Mouse (Mus musculus) left cerebral cortex, postnatal 4 days (tissue): ENCODE measurements at regions not wholly inside any gene's neighbourhood (a gene's known extent, or its start where the extent isn't known, plus 50 kb on each side); places are given as distances from the start of the nearest gene placed in this dataset.

Source experiments
- DNase-seq: peaks from one replicate; pipeline ENCODE4 v3.0.0-alpha.2; 2022
- intact Hi-C: fragments of 180-260 bp; cut with DNase I; formaldehyde crosslinking; loops from one replicate; pipeline ENCODE4 v1.15.1; 2025

DNA sequence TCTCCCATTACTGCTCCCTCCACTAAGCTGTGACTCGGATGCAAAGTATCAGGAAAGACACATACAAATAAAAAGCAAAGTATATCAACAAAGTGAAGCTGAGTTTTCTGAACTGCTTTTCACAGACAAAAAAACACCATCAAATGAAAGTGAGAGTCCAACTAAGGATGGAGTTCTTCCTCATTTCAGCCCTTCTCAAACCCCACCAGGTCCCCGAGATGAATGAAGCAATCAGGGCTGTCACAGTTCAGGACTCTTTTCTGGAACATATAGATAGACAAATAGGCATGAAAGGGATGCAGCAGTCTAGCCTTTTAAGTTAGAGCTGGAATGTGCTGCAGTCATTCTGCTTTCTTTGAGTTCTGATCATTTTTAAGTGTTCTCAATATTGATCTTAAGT, 142.6 kb downstream of the Fzd1 start:
- intact Hi-C loops, result no loop called here
- no peak for DNase-seq

DNA sequence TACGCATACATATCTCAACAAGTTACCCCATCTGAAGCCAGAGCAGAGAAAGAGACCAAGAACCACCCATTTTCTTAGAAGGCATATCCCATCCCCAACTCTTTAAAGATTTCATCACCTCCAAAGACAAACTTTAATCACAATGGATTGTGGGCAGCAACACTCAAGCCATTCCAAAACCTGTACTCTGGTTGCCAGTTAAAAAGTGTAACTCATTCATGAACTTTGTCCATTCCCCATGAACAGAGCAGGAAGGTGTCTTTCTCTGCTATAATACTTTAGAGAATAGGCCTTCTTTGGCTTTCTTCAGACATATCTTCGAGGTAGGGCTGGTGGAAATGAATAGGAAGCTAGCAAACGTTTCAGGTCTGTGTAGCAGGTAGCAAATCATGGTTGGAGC, 160.4 kb downstream of the Fzd1 start:
- intact Hi-C loops, result no loop called here
- no peak for DNase-seq

DNA sequence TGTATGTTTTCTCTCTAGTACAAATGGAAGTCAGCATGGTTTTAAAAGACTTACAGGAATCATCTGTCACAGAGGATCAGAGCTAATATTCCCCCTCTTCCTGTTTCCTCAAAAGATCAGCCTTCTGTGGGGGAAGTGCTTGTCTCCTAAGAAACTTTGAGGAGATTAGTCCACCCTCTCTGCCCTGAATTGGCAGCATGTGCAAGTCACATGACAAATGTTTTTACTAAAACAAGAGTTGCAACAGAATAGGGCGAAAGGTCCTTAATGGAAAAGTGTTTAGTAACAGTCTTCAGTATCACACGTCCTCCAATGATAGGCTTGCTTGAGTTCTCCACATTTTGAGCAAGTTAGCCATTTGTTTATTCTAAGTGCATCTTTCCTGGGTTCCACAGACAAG, 162.8 kb downstream of the Fzd1 start:
- no peak for DNase-seq
- intact Hi-C loops, result no loop called here

DNA sequence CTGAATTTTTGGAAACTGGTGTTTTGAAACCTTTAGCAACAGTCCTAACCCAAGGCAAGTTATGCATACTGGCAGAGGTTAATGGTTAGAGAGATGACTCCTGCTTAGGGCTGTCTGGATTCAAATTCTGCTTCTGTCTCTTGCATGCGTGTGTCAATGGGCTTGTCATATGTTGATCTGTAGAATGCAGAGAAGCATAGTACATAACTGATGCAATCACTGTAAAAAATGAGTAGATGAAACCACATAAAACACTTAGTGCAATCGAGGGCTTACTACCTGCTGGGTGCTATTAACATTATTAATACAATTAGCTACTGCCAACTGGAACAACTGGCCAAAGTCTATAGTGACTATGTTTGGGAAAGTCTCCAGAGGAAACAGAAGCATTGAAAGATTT, 163.3 kb downstream of the Fzd1 start:
- intact Hi-C loops, result no loop called here
- DNase-seq, result no peak

DNA sequence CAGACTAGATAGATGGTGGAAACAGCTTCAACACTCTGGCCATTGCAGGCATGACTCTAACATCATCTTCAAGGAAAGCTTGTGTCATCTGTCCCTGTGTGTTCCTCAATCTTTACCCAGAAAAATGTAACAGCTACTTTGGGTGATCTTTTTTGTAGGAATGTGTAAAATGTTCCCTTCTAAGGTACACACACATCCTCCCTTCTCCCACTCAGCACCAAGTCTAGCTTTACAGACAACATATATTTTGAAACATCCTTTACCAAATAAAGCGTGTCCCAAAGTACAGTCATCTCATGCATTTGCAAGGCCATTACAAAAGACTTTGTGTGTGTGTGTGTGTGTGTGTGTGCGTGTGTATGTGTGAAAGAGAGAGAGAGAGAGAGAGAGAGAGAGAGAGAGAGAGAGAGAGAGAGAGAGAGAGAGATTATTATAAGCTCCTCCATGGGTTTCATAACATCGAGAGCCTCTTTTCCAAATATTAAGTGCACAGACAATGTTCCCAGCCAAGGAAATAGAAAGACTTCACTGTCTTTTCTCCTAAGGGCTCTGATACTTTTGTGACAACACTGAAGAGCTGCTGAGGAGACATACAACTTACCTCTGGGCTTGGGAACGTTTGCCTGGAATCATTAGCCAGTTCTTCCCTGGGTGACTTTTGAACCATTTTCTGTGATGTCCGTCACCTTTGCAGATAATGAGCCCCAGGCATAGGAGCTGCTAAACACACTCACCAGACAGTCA, 164.0 kb downstream of the Fzd1 start:
- DNase-seq, result no peak
- intact Hi-C loops, result no loop called here

DNA sequence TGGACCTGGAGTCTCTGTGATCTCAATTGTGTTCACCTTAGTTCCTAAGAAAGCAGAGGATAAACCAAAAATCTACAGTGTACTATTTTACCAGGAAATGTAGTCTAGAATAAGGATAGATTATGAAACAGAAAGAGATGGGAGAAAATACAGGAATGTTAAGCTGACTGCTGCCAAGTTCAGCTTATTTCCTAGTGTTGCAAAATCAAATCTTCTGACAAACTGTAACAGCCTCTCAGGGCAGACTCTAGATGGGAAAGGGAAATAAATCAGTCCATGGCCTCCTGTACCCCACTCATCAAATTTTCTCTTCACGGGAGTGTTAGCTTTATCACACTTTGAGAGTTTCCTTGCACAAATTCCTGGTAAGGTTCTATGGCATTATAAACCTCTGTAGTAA, 166.1 kb downstream of the Fzd1 start:
- intact Hi-C loops, result no loop called here
- no peak for DNase-seq

DNA sequence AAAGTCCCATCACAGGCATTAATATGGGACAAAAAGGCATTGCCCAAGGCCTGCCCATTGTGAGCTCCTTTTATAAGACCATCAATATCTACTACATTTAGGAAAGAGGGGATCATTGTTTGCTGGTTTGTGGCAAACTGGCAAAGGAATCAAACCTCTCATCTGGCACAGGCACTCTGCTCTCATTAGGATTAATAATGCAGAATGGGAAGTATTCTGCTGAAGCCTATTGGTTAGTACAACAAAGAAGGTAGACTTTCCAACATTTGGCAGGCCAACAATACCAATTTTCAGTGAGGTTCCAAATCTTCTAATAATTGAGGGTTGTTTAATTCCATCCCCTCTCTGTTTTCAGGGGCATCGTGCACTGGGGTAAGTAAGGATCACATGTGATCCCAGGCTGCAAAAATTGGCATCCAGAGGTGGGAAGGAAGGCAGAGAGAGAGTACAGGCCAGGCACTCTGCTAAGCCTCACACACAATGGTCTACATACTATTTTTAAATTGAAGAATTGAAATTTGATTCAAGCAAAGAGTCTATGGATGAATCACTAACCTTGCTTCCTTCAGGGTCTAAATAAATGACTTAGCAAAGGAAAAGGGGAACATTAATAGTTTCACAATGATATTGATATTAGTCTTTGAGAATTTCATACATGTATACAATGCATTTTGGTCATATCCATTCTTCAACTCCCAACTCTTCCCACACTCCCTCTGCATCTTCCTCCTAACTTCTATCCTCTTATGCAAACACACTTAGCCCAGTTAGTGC, 174.9 kb downstream of the Fzd1 start:
- intact Hi-C loops, result no loop called here
- DNase-seq, result no peak

DNA sequence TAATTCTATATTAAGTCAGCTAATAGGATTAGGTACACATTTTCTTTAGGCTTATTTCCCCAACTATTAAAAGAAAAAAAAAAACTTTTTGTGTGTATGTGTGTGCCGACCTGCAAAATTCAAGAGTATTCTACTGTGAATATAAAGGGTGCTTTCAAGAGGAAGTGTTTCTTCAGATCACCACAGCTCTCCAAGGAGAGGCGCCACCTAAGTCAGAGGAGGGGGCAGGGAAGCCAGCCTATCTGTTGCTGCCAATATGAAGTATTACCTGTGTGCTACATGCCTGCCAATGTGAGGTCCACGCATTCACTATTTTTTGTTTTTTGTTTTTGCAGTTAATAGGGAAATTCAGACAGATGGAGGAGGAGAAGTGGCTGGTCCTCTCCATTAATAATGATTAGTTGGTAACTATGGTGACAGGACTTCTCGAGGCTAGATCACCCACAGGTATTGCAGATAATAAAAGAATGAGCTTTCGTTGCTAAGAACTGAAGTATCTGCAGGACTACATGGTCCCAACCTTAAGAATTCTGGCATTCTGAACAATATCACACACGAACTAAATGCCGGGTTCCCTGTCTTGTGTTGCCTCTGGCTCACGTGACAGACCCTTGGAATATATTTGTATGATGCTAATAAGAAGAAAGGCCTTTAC, 177.5 kb downstream of the Fzd1 start:
- DNase-seq, result no peak

DNA sequence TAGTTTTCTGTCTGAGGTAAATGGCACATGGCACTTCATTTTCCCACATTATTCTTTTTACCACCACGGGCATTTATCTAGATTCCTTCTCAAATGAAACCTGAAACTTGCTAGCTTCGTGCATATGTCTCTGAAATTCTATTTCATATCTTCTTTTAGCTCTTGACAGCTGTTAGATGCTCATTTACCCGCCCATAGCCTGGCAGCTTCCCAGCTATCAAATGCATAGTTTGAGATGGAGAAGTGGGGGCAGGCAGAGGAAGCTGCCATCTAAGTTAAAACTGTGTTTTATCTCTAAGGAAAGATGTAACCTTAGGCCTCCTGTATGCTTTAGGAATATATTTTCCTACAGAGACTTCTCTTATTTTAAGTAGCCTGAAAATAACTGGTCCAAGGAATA, 179.0 kb downstream of the Fzd1 start:
- DNase-seq, result no peak
- intact Hi-C loops, result no loop called here

More for the DNA sequence above, 177.5 kb downstream of the Fzd1 start:
- intact Hi-C loops, result no loop called here

DNA sequence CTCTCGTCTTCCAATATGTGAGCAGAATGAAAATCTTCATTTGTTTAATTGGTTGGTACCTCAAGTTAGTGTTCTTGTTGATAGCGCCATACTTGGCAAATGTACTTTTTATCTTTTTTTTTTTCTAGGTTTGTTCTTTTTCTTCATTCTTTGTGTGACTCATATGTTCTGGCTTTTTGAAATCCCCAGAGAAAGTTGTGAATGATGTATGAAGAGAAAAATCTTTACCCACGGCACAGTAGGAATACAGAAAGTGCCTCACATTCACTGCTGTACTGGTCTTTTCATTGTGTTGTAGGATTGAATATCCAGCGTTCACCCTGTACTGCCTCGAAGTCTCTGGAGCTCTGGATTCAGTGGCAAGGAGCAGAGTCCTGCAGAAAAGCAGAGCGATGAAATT, 180.7 kb downstream of the Fzd1 start:
- intact Hi-C loops, result no loop called here

DNA sequence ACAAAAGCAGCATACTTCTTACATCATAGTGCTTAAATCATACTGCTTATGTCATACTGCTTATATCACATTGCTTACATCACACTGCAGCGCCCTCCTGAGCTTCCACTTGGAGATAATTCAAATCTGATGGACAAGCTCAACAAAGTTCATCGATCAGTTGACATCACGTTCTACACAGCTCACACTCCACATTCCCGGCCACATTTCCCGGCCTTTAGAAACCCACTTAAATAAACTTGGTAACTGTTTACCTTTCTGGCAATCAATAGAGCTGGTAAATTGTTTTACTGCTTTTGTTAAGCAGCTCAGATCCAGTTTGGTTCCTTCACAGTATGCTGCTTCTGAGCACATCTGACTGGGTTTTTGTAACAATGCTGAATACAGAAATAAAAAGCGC, 194.0 kb downstream of the Fzd1 start:
- intact Hi-C loops, result no loop called here

More for the DNA sequence above, 180.7 kb downstream of the Fzd1 start:
- DNase-seq, result no peak

DNA sequence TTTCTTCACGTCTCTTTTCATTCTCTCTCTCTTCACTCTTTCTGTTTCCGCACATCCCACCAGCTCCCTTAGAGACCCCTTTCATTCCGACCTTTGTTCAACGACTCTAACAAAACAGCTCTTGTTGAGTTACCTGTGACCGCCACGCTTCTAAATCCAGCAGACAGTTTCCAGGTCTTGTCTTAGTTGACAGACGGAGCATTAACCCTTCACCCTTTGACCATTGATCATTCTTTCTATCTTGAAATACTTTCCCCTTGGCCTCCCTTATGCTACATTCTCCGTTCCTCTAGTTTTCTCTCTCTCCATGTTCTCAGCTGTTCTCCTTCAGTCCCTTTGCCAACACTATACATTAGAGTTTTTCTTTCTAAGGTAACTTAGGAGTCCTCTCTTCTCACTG, 196.2 kb downstream of the Fzd1 start:
- intact Hi-C loops, result no loop called here
- no peak for DNase-seq

More for the DNA sequence above, 194.0 kb downstream of the Fzd1 start:
- DNase-seq, result no peak

DNA sequence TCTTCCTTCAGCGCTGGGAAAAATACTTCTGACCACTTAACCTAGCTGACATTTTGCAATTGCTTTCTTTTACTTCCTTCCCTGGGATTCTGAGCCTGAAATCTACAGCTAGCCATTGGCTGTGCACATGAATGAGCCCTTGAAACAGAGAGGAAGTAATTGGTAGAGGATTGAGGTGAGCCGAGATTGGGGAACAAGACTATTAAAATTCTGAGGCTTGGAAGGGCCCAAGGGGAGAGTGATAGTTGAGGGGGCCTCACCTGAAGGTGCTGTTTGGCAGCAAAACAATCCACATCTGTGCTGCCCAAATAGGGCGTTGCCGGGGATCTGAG, 196.7 kb downstream of the Fzd1 start:
- DNase-seq, result no peak
- intact Hi-C loops, result no loop called here

DNA sequence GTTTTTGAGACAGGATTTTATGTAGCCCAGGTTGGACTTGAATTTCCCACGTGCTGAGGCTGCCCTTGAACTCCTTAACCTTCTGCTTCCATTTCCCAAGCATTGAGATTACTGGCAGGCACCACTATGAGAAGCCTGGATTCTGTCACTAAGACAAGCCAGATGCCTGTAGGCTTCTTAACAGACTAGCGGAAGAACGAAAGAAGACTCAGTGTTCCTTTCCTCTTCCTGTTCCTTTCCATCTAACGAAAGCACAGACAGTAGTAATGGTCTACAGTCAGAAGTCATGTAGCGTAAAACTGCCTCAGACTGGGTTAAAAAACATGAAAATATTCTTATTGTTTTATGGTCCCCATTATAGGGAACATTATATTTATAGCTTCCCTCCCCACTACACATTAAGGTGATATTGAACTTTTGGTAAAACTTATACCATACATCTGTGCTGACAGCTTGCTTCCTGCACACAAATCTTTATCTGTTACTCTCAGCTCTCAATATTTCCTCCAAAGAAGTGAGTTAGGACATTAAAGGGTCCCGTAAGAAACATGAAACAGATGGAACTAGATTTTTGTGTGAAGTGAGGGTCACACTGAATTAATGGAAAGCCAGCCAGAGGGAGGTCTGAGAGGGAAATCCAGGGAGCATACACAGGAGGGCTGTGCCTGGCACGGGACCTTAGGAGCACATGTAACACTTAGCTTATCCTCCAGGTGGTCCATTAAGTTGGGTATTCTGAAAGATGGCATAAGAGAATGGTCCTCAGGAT, 197.3 kb downstream of the Fzd1 start:
- intact Hi-C loops, result no loop called here
- DNase-seq, result no peak

DNA sequence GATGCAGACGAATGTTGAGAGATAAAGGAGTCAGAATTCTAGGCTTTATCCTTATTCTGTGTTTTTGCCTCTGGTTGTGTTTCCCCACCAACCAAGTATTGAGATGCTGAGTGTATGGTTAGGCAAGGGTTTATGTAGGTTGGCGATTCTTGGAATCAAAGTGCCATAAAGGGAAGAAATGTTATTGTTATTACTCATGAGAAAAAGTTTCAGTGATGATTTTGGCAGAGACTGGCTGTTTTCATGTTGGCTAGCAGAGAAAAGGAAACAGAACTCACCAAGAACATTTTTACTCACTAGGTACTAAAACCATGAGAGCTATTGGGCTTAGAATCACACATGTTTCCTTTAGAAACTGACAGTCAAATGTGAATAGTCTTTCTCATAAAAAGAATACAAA, 202.9 kb downstream of the Fzd1 start:
- intact Hi-C loops, result no loop called here

DNA sequence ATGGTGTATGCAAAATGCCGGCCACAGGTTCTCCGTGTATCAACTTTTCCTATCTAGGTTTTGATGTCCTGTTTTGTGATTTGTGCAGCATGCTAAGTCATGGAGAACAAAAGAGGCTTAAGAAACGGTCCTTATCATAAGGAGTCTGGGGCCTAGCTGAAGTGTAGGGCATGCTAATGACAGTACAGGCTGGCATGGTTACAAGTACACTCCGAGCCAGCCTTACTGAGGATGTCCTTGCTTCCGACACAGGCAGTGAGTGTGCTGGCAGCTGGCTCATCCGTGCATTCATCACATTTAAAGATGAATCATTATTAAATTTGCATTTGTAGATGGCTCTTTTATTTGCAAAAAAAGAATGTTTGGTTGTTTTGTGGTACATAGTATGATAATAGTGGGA, 219.3 kb downstream of the Fzd1 start:
- intact Hi-C loops, result no loop called here
- peak; percentile 27 for DNase-seq

More for the DNA sequence above, 202.9 kb downstream of the Fzd1 start:
- no peak for DNase-seq

DNA sequence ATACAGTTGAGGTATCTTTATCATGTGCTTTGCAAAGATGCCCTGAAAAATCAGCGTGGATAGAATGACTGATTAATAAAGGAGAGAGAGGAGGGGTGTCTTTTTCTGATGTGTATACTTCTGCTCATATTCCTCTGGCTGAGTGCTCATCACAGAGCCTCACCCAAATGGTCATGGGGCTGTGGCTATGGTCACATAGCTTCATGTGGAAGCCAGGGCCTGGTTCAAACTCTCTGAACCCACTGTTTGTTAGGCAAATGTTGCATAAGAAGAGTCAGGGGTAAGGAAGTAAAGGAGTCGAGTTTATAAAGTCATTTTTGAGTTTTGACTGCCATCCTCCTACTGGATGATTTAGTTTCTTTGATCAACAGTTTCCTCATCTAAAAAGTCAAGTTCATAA, 221.0 kb downstream of the Fzd1 start:
- no peak for DNase-seq
- intact Hi-C loops, result no loop called here

DNA sequence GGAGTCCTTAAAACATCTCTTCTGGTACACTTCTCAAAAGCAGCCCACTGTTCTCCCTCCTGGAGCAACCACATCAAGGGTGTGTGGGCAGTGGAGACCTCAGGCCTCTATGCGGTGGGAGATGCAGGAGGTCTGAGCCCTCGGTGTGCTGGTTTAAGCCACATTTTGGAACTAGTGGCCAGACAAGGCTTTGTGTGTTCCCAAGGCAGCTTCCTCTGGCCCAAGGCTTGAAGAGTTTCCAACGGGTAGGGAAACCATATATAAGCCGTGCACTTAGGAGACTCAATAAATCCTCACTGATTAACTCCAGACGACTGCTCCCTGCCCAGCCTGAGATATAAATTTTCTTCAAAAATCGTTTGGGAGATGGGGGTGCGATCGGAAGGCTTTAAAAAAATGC, 221.9 kb downstream of the Fzd1 start:
- no peak for DNase-seq
- intact Hi-C loops, result no loop called here

DNA sequence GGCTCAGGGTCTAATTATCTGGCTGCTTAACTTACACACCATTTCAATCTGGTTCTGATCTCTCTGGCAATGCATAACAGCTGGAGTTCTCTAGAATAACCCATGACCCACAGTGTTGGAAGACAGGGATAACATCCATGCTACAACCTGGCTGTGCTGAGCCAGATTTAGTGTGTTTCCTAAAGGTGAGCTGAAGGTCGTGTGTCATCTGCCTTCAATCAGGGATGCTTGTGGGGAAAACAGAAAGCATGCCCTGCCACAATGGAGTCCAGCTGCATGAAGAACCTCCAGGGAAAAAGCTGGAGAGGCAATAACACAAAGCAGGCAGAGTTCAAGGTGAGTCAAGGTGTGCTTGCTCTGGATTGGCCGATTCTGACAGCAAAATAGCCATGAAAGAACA, 223.3 kb downstream of the Fzd1 start:
- intact Hi-C loops, result no loop called here
- no peak for DNase-seq

DNA sequence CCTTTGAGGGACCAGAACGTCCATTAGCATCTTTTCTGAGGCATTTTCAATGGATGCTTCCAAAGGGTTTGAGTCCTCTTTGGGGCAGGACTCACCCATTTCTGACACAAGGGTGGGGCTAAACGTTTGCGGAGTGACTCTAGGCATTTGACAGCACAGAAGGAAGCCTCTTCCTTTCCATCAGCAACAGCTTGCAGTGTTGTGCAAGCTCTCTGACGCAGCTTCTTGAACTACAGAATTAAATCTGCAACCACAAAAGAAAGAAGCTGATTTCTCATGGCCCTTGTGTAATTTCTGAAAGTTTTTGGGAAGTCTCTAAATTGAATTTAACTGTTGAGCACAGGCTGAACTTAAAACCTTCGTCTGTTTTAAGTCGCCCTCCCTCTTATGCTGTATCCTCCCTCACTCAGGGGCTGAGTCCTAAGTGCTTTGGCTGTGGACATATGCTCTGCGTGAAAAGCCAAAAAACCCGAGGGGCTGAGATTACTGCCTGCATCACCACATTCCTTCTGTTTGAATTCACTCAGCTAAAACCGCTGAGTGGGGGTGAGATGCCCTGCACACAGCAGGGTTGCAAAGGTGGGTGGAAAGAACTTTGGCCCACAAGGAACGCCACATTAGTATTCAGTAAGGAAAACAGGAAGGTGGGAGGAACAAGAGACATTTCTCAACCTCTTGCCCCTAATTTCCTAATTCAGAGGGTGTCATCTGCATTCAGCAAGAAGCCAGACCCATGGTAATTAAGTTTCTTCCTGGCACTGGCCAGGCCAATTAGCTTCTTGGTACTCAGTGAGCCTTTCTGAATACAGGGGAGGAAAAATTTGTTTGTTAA, 227.4 kb downstream of the Fzd1 start:
- peak; percentile 21 for DNase-seq
- intact Hi-C loops, result no loop called here
